Mouse (Mus musculus): ENCODE measurements at regions not wholly inside any gene's neighbourhood (a gene's known extent, or its start where the extent isn't known, plus 50 kb on each side); places are given as distances from the start of the nearest gene placed in this dataset.

GRCm38 (mm10) chr12:92203351-92203750 is 354.4 kb upstream of the Sel1l start:
- no peak for TF ChIP-seq MAX (IDR thresholded peaks at IDR 0.05; ENCODE audit: low read depth)
- no peak for TF ChIP-seq POLR2AphosphoS2 (IDR thresholded peaks at IDR 0.05; ENCODE audit: insufficient read length, low read depth)
- TF ChIP-seq POLR2A (IDR thresholded peaks at IDR 0.05; ENCODE audit: insufficient read length, low read depth), result no peak
- no peak for TF ChIP-seq E2F4 (IDR thresholded peaks at IDR 0.05; ENCODE audit: insufficient read depth)
- no peak for TF ChIP-seq MYOG (IDR thresholded peaks at IDR 0.05; ENCODE audit: control insufficient read depth in 1 of 3, insufficient read depth in 1 of 3, insufficient read length in 2 of 3, low read depth in 2 of 3)
- TF ChIP-seq USF1 (IDR thresholded peaks at IDR 0.05; ENCODE audit: low read depth), result no peak
- TF ChIP-seq MYOD1 (IDR thresholded peaks at IDR 0.05; ENCODE audit: control insufficient read depth in 1 of 3, insufficient read length in 2 of 3, low read depth in 2 of 3), result no peak
- TF ChIP-seq TCF12 (IDR thresholded peaks at IDR 0.05; ENCODE audit: insufficient read depth, poor library complexity, severe bottlenecking), result no peak
- no peak for TF ChIP-seq REST (IDR thresholded peaks at IDR 0.05; ENCODE audit: insufficient read depth, insufficient read length)
- no peak for TF ChIP-seq TCF3 (IDR thresholded peaks at IDR 0.05; ENCODE audit: insufficient read length, low read depth)
